Mouse (Mus musculus) heart, embryonic 16.5 days (tissue): ENCODE data around the gene Gm14137. TPM values are rescaled to one million over a fixed set of nuclear protein-coding genes. Genes with fewer than 3 reads are reported as not detected.

ENCODE experiments used
- ATAC-seq: fragments of 200-750 bp; cut with Nextera tagmentation; replicated peaks from 2 replicates; pipeline ENCODE4 v1.8.0; 2017; ENCODE audit warnings: moderate number of reproducible peaks; ENCODE audit not compliant: insufficient read depth, low FRiP score; ENCODE audit errors: extremely low read depth
- H3K27ac ChIP-seq: fragments of 300-500 bp; sonication (generic); 2 replicates; pipeline ENCODE4 v1.5.1; 2014; ENCODE audit warnings: mild to moderate bottlenecking, low read length, control low read depth, moderate library complexity
- H3K27me3 ChIP-seq: fragments of 300-500 bp; sonication (generic); 2 replicates; pipeline ENCODE4 v1.6.1; 2014; ENCODE audit warnings: low read length, mixed read lengths; ENCODE audit not compliant: control insufficient read depth, insufficient read depth
- H3K36me3 ChIP-seq: fragments of 300-500 bp; sonication (generic); 2 replicates; pipeline ENCODE4 v1.6.1; 2014; ENCODE audit not compliant: control insufficient read depth, insufficient read depth
- H3K4me1 ChIP-seq: fragments of 300-500 bp; sonication (generic); 2 replicates; pipeline ENCODE4 v1.6.1; 2014; ENCODE audit warnings: low read length, mixed read lengths; ENCODE audit not compliant: control insufficient read depth, insufficient read depth
- H3K4me2 ChIP-seq: fragments of 300-500 bp; sonication (generic); 2 replicates; pipeline ENCODE4 v1.6.1; 2014; ENCODE audit warnings: low read depth, mild to moderate bottlenecking, control low read depth, low read length
- H3K4me3 ChIP-seq: fragments of 300-500 bp; sonication (generic); 2 replicates; pipeline ENCODE4 v1.5.1; 2014; ENCODE audit warnings: mild to moderate bottlenecking, control low read depth, low read length
- H3K9ac ChIP-seq: fragments of 300-500 bp; sonication (generic); 2 replicates; pipeline ENCODE4 v1.6.1; 2014; ENCODE audit warnings: low read length, control low read depth
- H3K9me3 ChIP-seq: fragments of 300-500 bp; sonication (generic); replicated peaks from 2 replicates; pipeline ENCODE4 v1.6.1; 2016; ENCODE audit warnings: low read length; ENCODE audit not compliant: control insufficient read depth
- WGBS: fragments of 180-500 bp; shearing (Covaris S2); extraction: QIAGEN DNeasy Blood & Tissue Kit; methylation state at CpG from one replicate; pipeline ENCODE4 v1.1.7; 2014; 5-methylcytosine and 5-hydroxymethylcytosine counted together
- polyA plus RNA-seq: library from polyadenylated mRNA; unstranded; fragments of >200 nt; fragmentation: Nextera tagmentation; extraction: Ambion mirVana; gene quantifications from 2 replicates; pipeline ENCODE4 v1.2.1, GENCODE M21; 2015

Gene Gm14137
- polyA plus RNA-seq, 1 experiment from 2014 or later: 0.46 TPM

- Histone ChIP-seq H3K27ac (no peak overlapping the region), H3K4me3 (no peak overlapping the region), H3K4me1 (no peaks in the 10 kb centered on the region), H3K9me3 (no peaks in the 10 kb centered on the region), H3K4me2 (no peak overlapping the region), H3K27me3 (no peaks in the 10 kb centered on the region), H3K9ac (no peak overlapping the region), H3K36me3 (peaks cover 6% of the 10 kb centered on the region)
- no peak for ATAC-seq
- 88% methylated on average over 7 of the region's 7 CpGs for WGBS
Observed at GRCm38 (mm10) chr2:119182914-119183313, 8.6 kb downstream of the Gm14137 start.

DNA sequence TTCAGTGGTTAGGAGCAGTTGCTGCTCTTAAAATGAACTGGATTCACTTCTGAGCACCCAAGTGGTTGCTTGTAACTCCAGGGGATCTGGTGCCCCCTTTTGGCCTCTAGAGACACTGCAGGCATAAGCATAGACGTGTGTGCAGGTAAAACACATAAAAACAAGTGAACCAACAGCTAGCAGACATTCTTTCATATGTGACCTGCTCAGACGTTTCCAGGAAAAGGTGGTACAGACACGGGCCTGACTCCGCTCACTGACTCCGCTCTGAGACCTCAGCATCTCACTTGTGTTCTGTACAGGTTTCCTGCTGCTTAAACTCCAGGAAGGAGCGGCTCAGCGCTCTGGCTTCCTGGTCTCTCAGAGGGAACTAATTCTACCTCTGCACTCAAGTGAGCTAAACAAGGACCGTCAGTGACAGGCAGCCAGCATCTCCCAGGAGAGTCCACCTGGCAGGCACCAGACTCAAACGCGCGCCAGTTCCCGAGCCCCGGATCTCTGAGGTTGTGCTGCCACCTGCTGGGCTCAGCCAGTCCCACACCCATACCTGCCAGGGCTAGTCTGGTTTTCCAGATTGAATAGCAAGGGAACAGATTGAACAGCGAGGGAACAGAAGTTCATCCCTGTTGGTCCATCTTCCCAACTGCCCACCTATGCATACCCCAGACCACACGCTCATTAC lies 14.9 kb downstream of the Gm14137 start:
- Histone ChIP-seq H3K4me2 (peak overlapping the region; percentile 79), H3K27me3 (no peaks in the 10 kb centered on the region), H3K9me3 (no peaks in the 10 kb centered on the region), H3K36me3 (no peaks in the 10 kb centered on the region), H3K4me1 (peaks cover 8% of the 10 kb centered on the region), H3K27ac (no peak overlapping the region), H3K4me3 (peak overlapping the region; percentile 46), H3K9ac (no peak overlapping the region)
- peak; percentile 81 for ATAC-seq
- 5% methylated on average over 15 of the region's 15 CpGs for WGBS

GRCm38 (mm10) chr2:119190969-119191368 lies 16.7 kb downstream of the Gm14137 start:
- H3K4me1 ChIP-seq: peaks cover 14% of the 10 kb centered on the region
- H3K27ac ChIP-seq: no peak overlapping the region
- no peaks in the 10 kb centered on the region for H3K9me3 ChIP-seq
- no peaks in the 10 kb centered on the region for H3K27me3 ChIP-seq
- ATAC-seq: no peak
- H3K36me3 ChIP-seq: no peaks in the 10 kb centered on the region
- H3K4me2 ChIP-seq: no peak overlapping the region
- H3K9ac ChIP-seq: no peak overlapping the region
- WGBS: 80% methylated on average over 5 of the region's 5 CpGs
- H3K4me3 ChIP-seq: no peak overlapping the region

DNA sequence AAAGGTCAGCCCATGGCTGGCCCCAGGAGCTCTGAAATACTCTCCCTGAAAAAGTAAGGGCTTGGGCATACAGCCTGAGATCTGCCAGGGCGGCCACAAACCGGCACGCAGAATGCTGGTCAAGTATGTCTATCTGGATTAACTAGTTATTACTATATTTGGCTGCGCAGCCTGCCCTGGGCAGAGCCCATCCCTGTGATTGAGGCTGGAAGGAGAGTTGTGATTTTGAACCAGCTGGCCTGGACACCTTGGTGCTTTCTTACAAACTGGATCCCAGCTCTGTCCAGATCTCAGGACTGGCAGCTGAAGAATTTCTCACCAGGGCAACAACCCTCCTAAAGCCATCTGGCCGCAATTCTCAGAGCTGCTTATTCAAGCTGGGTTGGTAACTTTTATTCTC lies 19.8 kb downstream of the Gm14137 start:
- 73% methylated on average over 5 of the region's 5 CpGs for WGBS
- Histone ChIP-seq H3K9ac (no peak overlapping the region; the same call in 1 of the 2 replicates), H3K27me3 (no peaks in the 10 kb centered on the region), H3K4me3 (no peak overlapping the region), H3K9me3 (no peaks in the 10 kb centered on the region), H3K4me1 (peaks cover 14% of the 10 kb centered on the region), H3K36me3 (no peaks in the 10 kb centered on the region), H3K27ac (peak overlapping the region; percentile 49), H3K4me2 (no peak overlapping the region)
- ATAC-seq: peak; percentile 26; the same call in 1 of the 2 replicates

- ATAC-seq: no peak
- Histone ChIP-seq H3K4me2 (no peak overlapping the region), H3K9ac (no peak overlapping the region)
Observed at GRCm38 (mm10) chr2:119196316-119197108, 22.2 kb downstream of the Gm14137 start.

DNA sequence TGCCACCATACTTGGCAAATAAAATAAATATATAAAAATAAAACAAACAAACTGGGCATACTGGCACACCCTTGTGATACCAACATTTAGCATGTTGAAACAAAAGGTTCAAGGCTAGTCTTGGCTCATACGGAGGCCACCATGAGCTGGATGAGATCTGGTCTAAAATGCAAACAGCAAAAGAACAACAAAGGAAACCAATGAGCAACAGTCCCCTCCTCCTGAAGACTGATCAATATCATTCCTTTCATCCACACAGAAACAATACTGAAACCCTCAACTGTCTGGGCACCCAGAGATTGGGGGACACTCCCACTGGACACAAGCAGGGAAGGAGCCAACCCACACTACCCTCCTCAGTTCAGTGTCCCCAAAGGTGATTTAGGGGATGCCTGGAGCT lies 23.2 kb downstream of the Gm14137 start:
- H3K36me3 ChIP-seq: no peaks in the 10 kb centered on the region
- H3K9me3 ChIP-seq: no peaks in the 10 kb centered on the region
- no peak overlapping the region for H3K4me2 ChIP-seq
- no peak overlapping the region for H3K27ac ChIP-seq
- no peak for ATAC-seq
- H3K9ac ChIP-seq: no peak overlapping the region
- no peak overlapping the region for H3K4me3 ChIP-seq
- 81% methylated on average over 1 of the region's 1 CpGs for WGBS
- H3K27me3 ChIP-seq: no peaks in the 10 kb centered on the region
- peaks cover 13% of the 10 kb centered on the region; the same call in 1 of the 2 replicates for H3K4me1 ChIP-seq

More at GRCm38 (mm10) chr2:119196316-119197108, 22.2 kb downstream of the Gm14137 start:
- H3K27ac ChIP-seq: no peak overlapping the region
- WGBS: 43% methylated on average over 4 of the region's 4 CpGs
- no peaks in the 10 kb centered on the region for H3K36me3 ChIP-seq
- peaks cover 13% of the 10 kb centered on the region; the same call in 1 of the 2 replicates for H3K4me1 ChIP-seq
- H3K27me3 ChIP-seq: no peaks in the 10 kb centered on the region
- no peaks in the 10 kb centered on the region for H3K9me3 ChIP-seq
- no peak overlapping the region for H3K4me3 ChIP-seq

DNA sequence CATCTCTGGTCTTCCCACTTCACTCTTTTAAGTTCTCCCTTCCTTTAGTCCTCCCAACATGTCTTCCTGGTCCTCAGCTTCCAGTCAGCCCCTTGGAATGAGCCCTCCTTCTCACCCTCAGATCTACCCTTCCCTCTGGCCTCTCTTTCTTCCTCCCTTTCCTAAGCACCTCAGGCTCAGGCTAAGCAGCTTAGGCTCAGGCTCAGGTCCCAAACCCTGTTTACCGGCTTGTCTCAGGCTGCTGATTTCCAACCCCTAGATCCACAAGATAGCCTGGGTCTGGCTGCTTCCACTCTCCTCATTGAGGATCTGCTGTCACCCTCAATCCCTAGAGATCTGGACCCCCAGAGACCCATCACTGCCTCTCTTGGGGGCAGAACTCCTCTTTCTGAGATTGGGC lies 23.7 kb downstream of the Gm14137 start:
- no peaks in the 10 kb centered on the region for H3K27me3 ChIP-seq

DNA sequence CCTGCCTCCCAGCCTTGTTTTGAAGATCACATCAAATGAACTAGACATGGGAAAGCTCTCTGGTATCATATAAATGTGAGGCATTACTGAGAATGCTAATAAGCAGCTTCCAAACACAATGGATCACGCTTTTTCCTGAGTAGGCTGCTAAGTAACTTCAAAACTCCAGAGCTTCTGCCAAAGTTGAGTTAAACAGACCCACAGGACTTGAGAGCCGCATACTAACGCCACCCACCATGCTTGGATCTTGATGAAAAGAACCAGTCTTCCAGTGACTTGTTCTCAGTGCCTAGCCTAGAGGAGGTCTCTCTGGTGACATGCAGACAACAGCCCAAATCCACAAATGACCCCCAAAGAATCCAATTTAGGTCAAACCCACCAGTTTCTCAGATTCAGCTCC lies 24.6 kb downstream of the Gm14137 start:
- Histone ChIP-seq H3K9me3 (no peaks in the 10 kb centered on the region), H3K36me3 (no peaks in the 10 kb centered on the region), H3K4me3 (no peak overlapping the region), H3K27me3 (no peaks in the 10 kb centered on the region), H3K9ac (no peak overlapping the region), H3K4me2 (no peak overlapping the region), H3K4me1 (peaks cover 13% of the 10 kb centered on the region; the same call in 1 of the 2 replicates), H3K27ac (no peak overlapping the region)
- 67% methylated on average over 3 of the region's 3 CpGs for WGBS
- no peak for ATAC-seq

More for the DNA sequence above, 23.7 kb downstream of the Gm14137 start:
- no peak overlapping the region for H3K4me2 ChIP-seq
- no peak for ATAC-seq
- H3K27ac ChIP-seq: no peak overlapping the region
- WGBS: 25% methylated on average over 1 of the region's 1 CpGs
- peaks cover 13% of the 10 kb centered on the region; the same call in 1 of the 2 replicates for H3K4me1 ChIP-seq
- H3K9me3 ChIP-seq: no peaks in the 10 kb centered on the region
- H3K4me3 ChIP-seq: no peak overlapping the region
- no peaks in the 10 kb centered on the region for H3K36me3 ChIP-seq
- H3K9ac ChIP-seq: no peak overlapping the region

GRCm38 (mm10) chr2:119202914-119203453 lies 28.7 kb downstream of the Gm14137 start:
- Histone ChIP-seq H3K9me3 (no peaks in the 10 kb centered on the region), H3K9ac (no peak overlapping the region), H3K27ac (no peak overlapping the region), H3K36me3 (no peaks in the 10 kb centered on the region), H3K4me2 (no peak overlapping the region), H3K4me1 (peaks cover 2% of the 10 kb centered on the region; the same call in 1 of the 2 replicates), H3K4me3 (no peak overlapping the region), H3K27me3 (no peaks in the 10 kb centered on the region)
- WGBS: 48% methylated on average over 5 of the region's 5 CpGs
- no peak; the same call in 1 of the 2 replicates for ATAC-seq
